Mouse (Mus musculus) ES-Bruce4 (cell line): ENCODE measurements around the gene Fuom. TPM values are rescaled to one million over a fixed set of nuclear protein-coding genes. Genes with fewer than 3 reads are reported as not detected.

Source experiments
- H3K27ac ChIP-seq: 2 replicates; pipeline ENCODE4 v1.5.1; 2012; ENCODE audit warnings: low read length, inconsistent platforms; ENCODE audit not compliant: insufficient read depth
- H3K27me3 ChIP-seq: 2 replicates; pipeline ENCODE4 v1.6.1; 2012; ENCODE audit warnings: mild to moderate bottlenecking, low read length, inconsistent platforms; ENCODE audit not compliant: control insufficient read depth, poor library complexity, insufficient read depth, severe bottlenecking
- H3K36me3 ChIP-seq: 2 replicates; pipeline ENCODE4 v1.6.1; 2012; ENCODE audit warnings: inconsistent platforms, mild to moderate bottlenecking, low read length, moderate library complexity; ENCODE audit not compliant: control insufficient read depth, poor library complexity, insufficient read depth, severe bottlenecking
- H3K4me1 ChIP-seq: one replicate; pipeline ENCODE4 v1.8.1; 2011; ENCODE audit warnings: low read length; ENCODE audit not compliant: control insufficient read depth, insufficient read depth
- H3K4me3 ChIP-seq: 2 replicates; pipeline ENCODE4 v1.5.1; 2011; ENCODE audit warnings: low read depth, mild to moderate bottlenecking, low read length
- H3K9ac ChIP-seq: 2 replicates; pipeline ENCODE4 v1.6.1; 2012; ENCODE audit warnings: low read depth, mild to moderate bottlenecking, inconsistent platforms; ENCODE audit not compliant: poor library complexity, severe bottlenecking
- H3K9me3 ChIP-seq: replicated peaks from 2 replicates; pipeline ENCODE4 v1.6.1; 2012; ENCODE audit warnings: mild to moderate bottlenecking, low read length, inconsistent platforms; ENCODE audit not compliant: control insufficient read depth, poor library complexity, insufficient read depth, severe bottlenecking
- CTCF ChIP-seq: IDR thresholded peaks from one replicate; pipeline ENCODE4 v1.8.1; 2011; ENCODE audit warnings: low read depth, low read length
- EP300 ChIP-seq: IDR thresholded peaks from 2 replicates; pipeline ENCODE4 v1.6.1; 2011; ENCODE audit warnings: low read depth, low read length; ENCODE audit not compliant: insufficient read depth
- POLR2A ChIP-seq: IDR thresholded peaks from one replicate; pipeline ENCODE4 v1.8.1; 2011; ENCODE audit warnings: low read length; ENCODE audit not compliant: insufficient read depth
- polyA plus RNA-seq: library from polyadenylated mRNA; stranded (reverse); fragments of >200 nt; gene quantifications from 2 replicates; pipeline ENCODE4 v1.2.4, GENCODE M21; 2011; ENCODE audit warnings: low read depth; ENCODE audit not compliant: missing spikeins, insufficient read depth, insufficient read length

Gene Fuom
- polyA plus RNA-seq, 1 experiment: 24.1 TPM

GRCm38 (mm10) chr7:140125278-140126021 lies 23.2 kb upstream of the Fuom start:
- Histone ChIP-seq H3K27ac (peak overlapping the region; percentile 37), H3K27me3 (no peaks in the 10 kb centered on the region), H3K9me3 (no peaks in the 10 kb centered on the region), H3K36me3 (peaks cover 6% of the 10 kb centered on the region), H3K4me1 (peaks cover 7% of the 10 kb centered on the region), H3K4me3 (peak overlapping the region; percentile 90), H3K9ac (peak overlapping the region; percentile 88)
- TF ChIP-seq POLR2A (peak; percentile 82), CTCF (no peak), EP300 (peak; percentile 36; the same call in 1 of the 2 replicates)

GRCm38 (mm10) chr7:140124382-140124781 lies 22.1 kb upstream of the Fuom start:
- TF ChIP-seq CTCF (no peak), POLR2A (no peak), EP300 (no peak)
- Histone ChIP-seq H3K4me3 (no peak overlapping the region), H3K27me3 (no peaks in the 10 kb centered on the region), H3K4me1 (peaks cover 7% of the 10 kb centered on the region), H3K27ac (no peak overlapping the region), H3K9me3 (no peaks in the 10 kb centered on the region), H3K36me3 (peaks cover 3% of the 10 kb centered on the region; the same call in 1 of the 2 replicates), H3K9ac (no peak overlapping the region)

GRCm38 (mm10) chr7:140122765-140123164 lies 20.5 kb upstream of the Fuom start:
- peaks cover 7% of the 10 kb centered on the region for H3K4me1 ChIP-seq
- no peaks in the 10 kb centered on the region for H3K9me3 ChIP-seq
- H3K27me3 ChIP-seq: no peaks in the 10 kb centered on the region
- no peak overlapping the region for H3K4me3 ChIP-seq
- H3K27ac ChIP-seq: no peak overlapping the region
- TF ChIP-seq POLR2A: no peak
- no peak for TF ChIP-seq EP300
- no peak for TF ChIP-seq CTCF
- H3K36me3 ChIP-seq: no peaks in the 10 kb centered on the region
- H3K9ac ChIP-seq: no peak overlapping the region

GRCm38 (mm10) chr7:140121338-140121910 lies 19.2 kb upstream of the Fuom start:
- Histone ChIP-seq H3K9me3 (no peaks in the 10 kb centered on the region), H3K27ac (no peak overlapping the region), H3K4me1 (peaks cover 2% of the 10 kb centered on the region), H3K4me3 (no peak overlapping the region), H3K27me3 (no peaks in the 10 kb centered on the region), H3K9ac (no peak overlapping the region), H3K36me3 (no peaks in the 10 kb centered on the region)
- TF ChIP-seq CTCF (no peak), POLR2A (no peak), EP300 (no peak)

GRCm38 (mm10) chr7:140120484-140120883 lies 18.2 kb upstream of the Fuom start:
- Histone ChIP-seq H3K27ac (no peak overlapping the region), H3K4me3 (no peak overlapping the region), H3K9me3 (no peaks in the 10 kb centered on the region), H3K36me3 (no peaks in the 10 kb centered on the region), H3K9ac (no peak overlapping the region), H3K27me3 (no peaks in the 10 kb centered on the region), H3K4me1 (peaks cover 2% of the 10 kb centered on the region)
- TF ChIP-seq CTCF (no peak), EP300 (no peak), POLR2A (no peak)
